ENCODE assay signal across 14 mouse cellular contexts in genomic region chr1:54520062-54520577, GRCm38 (mm10).
"Had no signal": no experiment of that assay in that cellular context is flagged by ENCODE, and none has a peak within 500 bp of the region (broad histone marks: within the 10 kb centered on the region; RNA-seq: fewer than 3 reads in every experiment).

No protein-coding gene starts in this region.

- DNase-seq: liver, postnatal 0 days; lung, adult 2 months; lung, postnatal 4 days; retina, postnatal 1 day; right cerebral cortex, adult 18-20 months; right cerebral cortex, postnatal 25 days; right cerebral cortex, postnatal 4 days; spleen, adult 18-20 months; thymus, adult 18-20 months; thymus, postnatal 14 days; thymus, postnatal 36 days had no signal

- ATAC-seq: liver, postnatal 0 days; lung, postnatal 0 days; midbrain, embryonic 13.5 days; midbrain, embryonic 15.5 days had no signal
